Mouse (Mus musculus) G1E (cell line): ENCODE results near the gene Tll1. TPM values are rescaled to one million over a fixed set of nuclear protein-coding genes. Genes with fewer than 3 reads are reported as not detected.
"Not testable (repeated sequence)": the region's sequence is repeated elsewhere in the genome, so short reads cannot be mapped to it uniquely, and the experiment has no call there.

Source experiments
- ATAC-seq: 2 replicates; pipeline ENCODE4 v1.8.0; 2016; ENCODE audit warnings: mild to moderate bottlenecking; ENCODE audit not compliant: insufficient number of reproducible peaks, poor library complexity, low FRiP score, severe bottlenecking; ENCODE audit errors: extremely low read depth
- DNase-seq: peaks from one replicate; pipeline ENCODE4 v3.0.0; 2012; ENCODE audit warnings: low spot score
- H3K27me3 ChIP-seq: 2 replicates; pipeline ENCODE4 v1.6.1; 2012; ENCODE audit warnings: mild to moderate bottlenecking, low read length, inconsistent platforms; ENCODE audit not compliant: insufficient read depth
- H3K36me3 ChIP-seq: replicated peaks from 2 replicates; pipeline ENCODE3; 2012; ENCODE audit warnings: mild to moderate bottlenecking, inconsistent platforms
- H3K4me1 ChIP-seq: 2 replicates; pipeline ENCODE4 v1.6.1; 2012; ENCODE audit warnings: low read depth, low read length, inconsistent platforms, mixed read lengths; ENCODE audit not compliant: insufficient read depth
- H3K4me3 ChIP-seq: 2 replicates; pipeline ENCODE4 v1.5.1; 2012; ENCODE audit warnings: low read depth, mild to moderate bottlenecking, inconsistent platforms, low read length, moderate library complexity, mixed read lengths
- H3K9me3 ChIP-seq: replicated peaks from 2 replicates; pipeline ENCODE4 v1.6.1; 2012; ENCODE audit warnings: inconsistent platforms
- CTCF ChIP-seq: IDR thresholded peaks from 2 replicates; pipeline ENCODE4 v1.5.1; 2012; ENCODE audit warnings: low read depth, low read length, inconsistent platforms, mixed read lengths
- POLR2AphosphoS5 ChIP-seq: IDR thresholded peaks from 2 replicates; pipeline ENCODE4 v1.6.1; 2012; ENCODE audit warnings: low read depth, low read length, inconsistent platforms; ENCODE audit not compliant: insufficient replicate concordance
- TAL1 ChIP-seq: conservative IDR thresholded peaks from 2 replicates; pipeline ENCODE4 v1.6.1; 2012; ENCODE audit warnings: low read depth, low read length, inconsistent platforms, mixed read lengths
- polyA plus RNA-seq: library from polyadenylated mRNA; stranded (reverse); fragments of >175 nt; gene quantifications from 2 replicates; pipeline ENCODE4 v1.2.3, GENCODE M21; 2012
- total RNA-seq, 2 experiments: library from RNA; stranded (forward) in 1 of 2; stranded (reverse) in 1 of 2; fragments of 200-1000 nt in 1 of 2; fragments of >200 nt in 1 of 2; fragmentation: Nextera tagmentation in 1 of 2; gene quantifications; 2 replicates each; pipeline ENCODE4 v1.2.3; 2014 to 2017

The Tll1 gene
- total and polyA plus RNA-seq, 3 experiments: 0.11 TPM; not detected in 2

DNA sequence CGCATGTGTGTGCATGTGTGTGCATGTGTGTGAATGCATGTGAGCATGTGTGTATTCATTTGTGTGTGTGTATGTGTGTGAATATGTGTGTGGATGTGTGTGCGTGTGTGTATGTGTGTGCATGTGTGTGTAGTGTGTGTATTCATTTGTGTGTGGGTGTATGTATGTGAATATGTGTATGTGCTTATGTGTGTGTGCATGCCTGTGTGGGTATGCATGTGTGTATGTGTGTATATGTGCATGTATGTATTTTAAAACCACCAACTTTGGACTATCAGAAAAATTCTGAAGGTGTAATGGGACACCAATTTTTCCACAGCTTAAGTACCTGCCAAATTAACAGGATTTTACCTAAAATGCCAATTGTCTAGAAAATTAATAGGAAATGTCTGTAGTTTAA is 183.0 kb downstream of the Tll1 start:
- TF ChIP-seq TAL1 (no peak), POLR2AphosphoS5 (no peak), CTCF (no peak)
- no peaks in the 10 kb centered on the region for H3K4me1 ChIP-seq
- H3K4me3 ChIP-seq: no peak overlapping the region
- ATAC-seq (no peak), DNase-seq (no peak)
- no peaks in the 10 kb centered on the region for H3K9me3 ChIP-seq
- no peaks in the 10 kb centered on the region for H3K27me3 ChIP-seq
- H3K36me3 ChIP-seq: no peaks in the 10 kb centered on the region

DNA sequence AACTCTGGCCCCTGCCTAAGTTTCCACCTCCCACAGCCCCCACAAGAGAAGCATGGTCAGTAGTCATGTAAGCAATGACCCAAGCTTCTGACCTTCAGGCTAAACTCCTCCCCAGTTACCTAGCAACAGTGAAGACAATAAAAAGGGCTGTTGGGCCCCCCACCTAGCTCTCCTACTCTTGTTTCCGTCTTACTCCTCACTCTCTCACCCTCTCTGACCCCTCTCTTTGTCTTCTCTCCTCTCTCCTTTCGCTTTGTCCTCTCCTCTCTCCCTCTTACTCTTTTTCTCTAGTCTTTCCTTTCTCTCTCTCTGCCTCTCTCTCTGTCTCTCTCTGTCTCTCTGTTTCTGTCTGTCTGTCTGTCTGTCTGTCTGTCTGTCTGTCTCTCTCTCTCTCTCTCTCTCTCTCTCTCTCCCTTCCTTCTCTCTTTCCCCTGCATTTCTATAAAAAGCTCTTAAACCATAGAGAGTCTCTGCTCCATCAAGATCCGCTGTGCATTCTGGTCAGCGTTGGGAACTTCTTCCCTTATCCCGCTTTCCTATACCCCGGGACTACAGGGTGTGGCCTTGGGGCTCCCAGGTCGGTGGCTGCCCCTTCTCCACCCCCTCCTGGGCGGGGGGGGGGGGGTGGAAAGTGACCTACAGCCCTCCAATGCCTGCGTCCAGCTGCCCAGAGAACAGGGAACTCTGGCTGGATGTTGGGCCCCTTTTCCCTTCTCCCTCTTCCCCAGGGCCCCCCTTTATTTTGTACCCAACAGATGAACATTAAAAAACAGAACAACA is 235.3 kb downstream of the Tll1 start:
- H3K4me3 ChIP-seq, H3K9me3 ChIP-seq, H3K36me3 ChIP-seq, ATAC-seq, H3K27me3 ChIP-seq, H3K4me1 ChIP-seq, DNase-seq: not testable (repeated sequence)
